Mouse (Mus musculus) right cerebral cortex, postnatal 25 days (tissue): ENCODE data around the gene Edaradd.
"Not testable (repeated sequence)": the region's sequence is repeated elsewhere in the genome, so short reads cannot be mapped to it uniquely, and the experiment has no call there.

ENCODE experiments used
- DNase-seq: peaks from one replicate; pipeline ENCODE4 v3.0.0; 2022

Edaradd gene

GRCm38 (mm10) chr13:12511189-12511965 is 8.9 kb downstream of the Edaradd start:
- no peak for DNase-seq

GRCm38 (mm10) chr13:12510032-12510431 is 10.2 kb downstream of the Edaradd start:
- no peak for DNase-seq

- DNase-seq, result no peak
Measured at GRCm38 (mm10) chr13:12507426-12507825, 12.8 kb downstream of the Edaradd start.

- DNase-seq, result no peak
Measured at GRCm38 (mm10) chr13:12505359-12505758, 14.9 kb downstream of the Edaradd start.

GRCm38 (mm10) chr13:12503238-12503751 is 16.9 kb downstream of the Edaradd start:
- no peak for DNase-seq

GRCm38 (mm10) chr13:12502665-12503237 is 17.5 kb downstream of the Edaradd start:
- no peak for DNase-seq

GRCm38 (mm10) chr13:12499107-12499506 is 21.1 kb downstream of the Edaradd start:
- DNase-seq, result peak; percentile 7

- DNase-seq, result no peak
Measured at GRCm38 (mm10) chr13:12497809-12498208, 22.4 kb downstream of the Edaradd start.

- DNase-seq, result no peak
Measured at GRCm38 (mm10) chr13:12494750-12495149, 25.5 kb downstream of the Edaradd start.

- no peak for DNase-seq
Measured at GRCm38 (mm10) chr13:12492515-12492914, 27.7 kb downstream of the Edaradd start.

GRCm38 (mm10) chr13:12485640-12486039 is 34.6 kb downstream of the Edaradd start:
- no peak for DNase-seq

- DNase-seq, result no peak
Measured at GRCm38 (mm10) chr13:12485197-12485596, 35.0 kb downstream of the Edaradd start.

- DNase-seq, result no peak
Measured at GRCm38 (mm10) chr13:12479802-12480201, 40.4 kb downstream of the Edaradd start.

GRCm38 (mm10) chr13:12478301-12478700 is 41.9 kb downstream of the Edaradd start:
- no peak for DNase-seq

- no peak for DNase-seq
Measured at GRCm38 (mm10) chr13:12476886-12477285, 43.4 kb downstream of the Edaradd start.

- DNase-seq, result no peak
Measured at GRCm38 (mm10) chr13:12475239-12475638, 45.0 kb downstream of the Edaradd start.

GRCm38 (mm10) chr13:12473724-12474378 is 46.4 kb downstream of the Edaradd start:
- DNase-seq, result peak; percentile 70

- DNase-seq, result no peak
Measured at GRCm38 (mm10) chr13:12468488-12468887, 51.8 kb downstream of the Edaradd start.

GRCm38 (mm10) chr13:12464844-12465243 is 55.4 kb downstream of the Edaradd start, which contains the start of gene Lgals8:
Lgals8 (minus strand) TSS chr13:12464944.
- no peak for DNase-seq

- DNase-seq, result not testable (repeated sequence)
Measured at GRCm38 (mm10) chr13:12464159-12464558, 56.1 kb downstream of the Edaradd start.

- no peak for DNase-seq
Measured at GRCm38 (mm10) chr13:12462623-12463022, 57.6 kb downstream of the Edaradd start.

- no peak for DNase-seq
Measured at GRCm38 (mm10) chr13:12461730-12462119, 58.5 kb downstream of the Edaradd start.

GRCm38 (mm10) chr13:12460881-12461729 is 59.1 kb downstream of the Edaradd start:
- peak; percentile 87 for DNase-seq
